Mouse (Mus musculus) liver, embryonic 13.5 days (tissue): ENCODE data around the gene Galnt18. TPM values are rescaled to one million over a fixed set of nuclear protein-coding genes. Genes with fewer than 3 reads are reported as not detected.

ENCODE experiments used
- ATAC-seq: fragments of 200-750 bp; cut with Nextera tagmentation; 2 replicates; pipeline ENCODE4 v1.8.0; 2017; ENCODE audit warnings: low read depth, mild to moderate bottlenecking, moderate number of reproducible peaks, moderate library complexity
- DNase-seq: peaks from one replicate; pipeline ENCODE4 v3.0.0; 2022
- H3K27ac ChIP-seq: fragments of 300-500 bp; sonication (generic); 2 replicates; pipeline ENCODE4 v1.5.1; 2015; ENCODE audit warnings: moderate library complexity, mild to moderate bottlenecking, inconsistent platforms
- H3K27me3 ChIP-seq: fragments of 300-500 bp; sonication (generic); 2 replicates; pipeline ENCODE4 v1.6.1; 2015; ENCODE audit warnings: mild to moderate bottlenecking, inconsistent platforms
- H3K36me3 ChIP-seq: fragments of 300-500 bp; sonication (generic); 2 replicates; pipeline ENCODE4 v1.6.1; 2015; ENCODE audit warnings: mild to moderate bottlenecking, inconsistent platforms
- H3K4me1 ChIP-seq: fragments of 300-500 bp; sonication (generic); replicated peaks from 2 replicates; pipeline ENCODE4 v1.6.1; 2015; ENCODE audit warnings: inconsistent platforms
- H3K4me2 ChIP-seq: fragments of 300-500 bp; sonication (generic); 2 replicates; pipeline ENCODE4 v1.6.1; 2015; ENCODE audit warnings: inconsistent platforms, mild to moderate bottlenecking, moderate library complexity
- H3K4me3 ChIP-seq: fragments of 300-500 bp; sonication (generic); replicated peaks from 2 replicates; pipeline ENCODE4 v1.5.1; 2015; ENCODE audit warnings: mild to moderate bottlenecking, inconsistent platforms
- H3K9ac ChIP-seq: fragments of 300-500 bp; sonication (generic); 2 replicates; pipeline ENCODE4 v1.6.1; 2015; ENCODE audit warnings: mild to moderate bottlenecking, inconsistent platforms
- H3K9me3 ChIP-seq: fragments of 300-500 bp; sonication (generic); replicated peaks from 2 replicates; pipeline ENCODE4 v1.6.1; 2016; ENCODE audit warnings: inconsistent platforms
- WGBS: fragments of 180-500 bp; shearing (Covaris S2); methylation state at CpG from one replicate; pipeline ENCODE4 v1.1.7; 2015; ENCODE audit not compliant: insufficient replicate concordance; 5-methylcytosine and 5-hydroxymethylcytosine counted together
- polyA plus RNA-seq: library from polyadenylated mRNA; unstranded; fragments of >200 nt; fragmentation: Nextera tagmentation; extraction: Ambion mirVana; gene quantifications from 2 replicates; pipeline ENCODE4 v1.2.1, GENCODE M21; 2015

Gene Galnt18
- polyA plus RNA-seq, 1 experiment from 2014 or later, result 1.7 TPM

GRCm38 (mm10) chr7:111770585-111770984, 9.2 kb downstream of the Galnt18 start:
- no peak overlapping the region for H3K27ac ChIP-seq
- ATAC-seq, result no peak
- H3K4me3 ChIP-seq, result no peak overlapping the region
- H3K9ac ChIP-seq, result no peak overlapping the region
- no peaks in the 10 kb centered on the region for H3K4me1 ChIP-seq
- no peaks in the 10 kb centered on the region for H3K9me3 ChIP-seq
- DNase-seq, result no peak
- H3K36me3 ChIP-seq, result no peaks in the 10 kb centered on the region
- 77% methylated on average over 3 of the region's 3 CpGs for WGBS
- no peaks in the 10 kb centered on the region for H3K27me3 ChIP-seq
- H3K4me2 ChIP-seq, result no peak overlapping the region

GRCm38 (mm10) chr7:111766145-111766767, 13.5 kb downstream of the Galnt18 start:
- DNase-seq (no peak), ATAC-seq (no peak)
- H3K9ac ChIP-seq, result no peak overlapping the region
- H3K4me3 ChIP-seq, result no peak overlapping the region
- 50% methylated on average over 9 of the region's 9 CpGs for WGBS
- no peak overlapping the region for H3K27ac ChIP-seq
- no peaks in the 10 kb centered on the region for H3K27me3 ChIP-seq
- H3K4me2 ChIP-seq, result no peak overlapping the region
- H3K9me3 ChIP-seq, result no peaks in the 10 kb centered on the region
- no peaks in the 10 kb centered on the region for H3K36me3 ChIP-seq
- H3K4me1 ChIP-seq, result no peaks in the 10 kb centered on the region

- Histone ChIP-seq H3K4me3 (no peak overlapping the region), H3K27me3 (no peaks in the 10 kb centered on the region), H3K36me3 (no peaks in the 10 kb centered on the region), H3K4me2 (no peak overlapping the region), H3K9ac (no peak overlapping the region), H3K27ac (no peak overlapping the region), H3K9me3 (no peaks in the 10 kb centered on the region), H3K4me1 (no peaks in the 10 kb centered on the region)
- ATAC-seq (no peak), DNase-seq (no peak)
- 37% methylated on average over 6 of the region's 6 CpGs for WGBS
These were observed 17.0 kb downstream of the Galnt18 start for GRCm38 (mm10) chr7:111762754-111763153.

GRCm38 (mm10) chr7:111748571-111749071, 31.2 kb downstream of the Galnt18 start:
- no peak for ATAC-seq
- DNase-seq, result no peak
- no peak overlapping the region for H3K4me3 ChIP-seq
- H3K9me3 ChIP-seq, result no peaks in the 10 kb centered on the region
- no peak overlapping the region for H3K27ac ChIP-seq
- no peak overlapping the region for H3K9ac ChIP-seq
- no peaks in the 10 kb centered on the region for H3K36me3 ChIP-seq
- H3K4me2 ChIP-seq, result no peak overlapping the region
- no peaks in the 10 kb centered on the region for H3K27me3 ChIP-seq
- 58% methylated on average over 3 of the region's 3 CpGs for WGBS
- no peaks in the 10 kb centered on the region for H3K4me1 ChIP-seq

- Histone ChIP-seq H3K4me1 (no peaks in the 10 kb centered on the region), H3K27ac (no peak overlapping the region), H3K27me3 (no peaks in the 10 kb centered on the region), H3K9me3 (no peaks in the 10 kb centered on the region), H3K9ac (no peak overlapping the region), H3K4me3 (no peak overlapping the region), H3K36me3 (no peaks in the 10 kb centered on the region), H3K4me2 (no peak overlapping the region)
- ATAC-seq (no peak), DNase-seq (no peak)
These were observed 35.0 kb downstream of the Galnt18 start for GRCm38 (mm10) chr7:111744770-111745169.

- no peaks in the 10 kb centered on the region for H3K9me3 ChIP-seq
- no peak overlapping the region for H3K4me3 ChIP-seq
- DNase-seq (no peak), ATAC-seq (no peak)
- peaks cover 7% of the 10 kb centered on the region for H3K4me1 ChIP-seq
- no peaks in the 10 kb centered on the region for H3K27me3 ChIP-seq
- no peaks in the 10 kb centered on the region for H3K36me3 ChIP-seq
- H3K9ac ChIP-seq, result no peak overlapping the region
- H3K27ac ChIP-seq, result no peak overlapping the region
- no peak overlapping the region for H3K4me2 ChIP-seq
- WGBS, result 40% methylated on average over 2 of the region's 2 CpGs
These were observed 38.2 kb downstream of the Galnt18 start for GRCm38 (mm10) chr7:111741595-111741994.

GRCm38 (mm10) chr7:111740091-111740490, 39.7 kb downstream of the Galnt18 start:
- no peaks in the 10 kb centered on the region for H3K27me3 ChIP-seq
- ATAC-seq (no peak), DNase-seq (no peak)
- H3K9me3 ChIP-seq, result no peaks in the 10 kb centered on the region
- peaks cover 7% of the 10 kb centered on the region for H3K4me1 ChIP-seq
- H3K36me3 ChIP-seq, result no peaks in the 10 kb centered on the region
- H3K9ac ChIP-seq, result no peak overlapping the region
- no peak overlapping the region for H3K27ac ChIP-seq
- no peak overlapping the region for H3K4me2 ChIP-seq
- WGBS, result 71% methylated on average over 6 of the region's 6 CpGs
- no peak overlapping the region for H3K4me3 ChIP-seq

- Histone ChIP-seq H3K27ac (no peak overlapping the region), H3K4me1 (peaks cover 7% of the 10 kb centered on the region), H3K9me3 (no peaks in the 10 kb centered on the region), H3K36me3 (no peaks in the 10 kb centered on the region), H3K27me3 (no peaks in the 10 kb centered on the region), H3K9ac (no peak overlapping the region), H3K4me3 (no peak overlapping the region), H3K4me2 (no peak overlapping the region)
- no peak for DNase-seq
- ATAC-seq, result no peak
- WGBS, result 48% methylated on average over 5 of the region's 5 CpGs
These were observed 40.4 kb downstream of the Galnt18 start for GRCm38 (mm10) chr7:111739371-111739765.

GRCm38 (mm10) chr7:111738456-111739370, 41.1 kb downstream of the Galnt18 start:
- Histone ChIP-seq H3K9me3 (no peaks in the 10 kb centered on the region), H3K4me2 (no peak overlapping the region), H3K4me3 (no peak overlapping the region), H3K9ac (no peak overlapping the region), H3K27ac (no peak overlapping the region), H3K36me3 (no peaks in the 10 kb centered on the region), H3K4me1 (peaks cover 7% of the 10 kb centered on the region), H3K27me3 (no peaks in the 10 kb centered on the region)
- DNase-seq (no peak), ATAC-seq (no peak)
- 45% methylated on average over 10 of the region's 10 CpGs for WGBS

- Histone ChIP-seq H3K4me1 (peaks cover 7% of the 10 kb centered on the region), H3K4me2 (no peak overlapping the region), H3K4me3 (no peak overlapping the region), H3K27me3 (no peaks in the 10 kb centered on the region), H3K9ac (no peak overlapping the region), H3K27ac (no peak overlapping the region), H3K36me3 (no peaks in the 10 kb centered on the region), H3K9me3 (no peaks in the 10 kb centered on the region)
- DNase-seq, result no peak
- WGBS, result 27% methylated on average over 7 of the region's 7 CpGs
- ATAC-seq, result no peak
These were observed 42.4 kb downstream of the Galnt18 start for GRCm38 (mm10) chr7:111737426-111737825.

GRCm38 (mm10) chr7:111736365-111736764, 43.4 kb downstream of the Galnt18 start:
- no peak overlapping the region for H3K4me2 ChIP-seq
- H3K36me3 ChIP-seq, result no peaks in the 10 kb centered on the region
- H3K4me1 ChIP-seq, result peaks cover 7% of the 10 kb centered on the region
- no peak overlapping the region for H3K9ac ChIP-seq
- no peaks in the 10 kb centered on the region for H3K9me3 ChIP-seq
- ATAC-seq (no peak), DNase-seq (no peak)
- H3K27ac ChIP-seq, result no peak overlapping the region
- no peak overlapping the region for H3K4me3 ChIP-seq
- 41% methylated on average over 3 of the region's 3 CpGs for WGBS
- no peaks in the 10 kb centered on the region for H3K27me3 ChIP-seq
